Mouse (Mus musculus): ENCODE results near the gene Sfxn1. TPM values are rescaled to one million over a fixed set of nuclear protein-coding genes. Genes with fewer than 3 reads are reported as not detected.
A peak's percentile ranks its signal among the peaks of the same experiment; 100 is the strongest.

Gene Sfxn1
- total RNA-seq (2022) = 10 to 100 TPM; 46.9 to 62.5 (median 52.4) TPM

DNA sequence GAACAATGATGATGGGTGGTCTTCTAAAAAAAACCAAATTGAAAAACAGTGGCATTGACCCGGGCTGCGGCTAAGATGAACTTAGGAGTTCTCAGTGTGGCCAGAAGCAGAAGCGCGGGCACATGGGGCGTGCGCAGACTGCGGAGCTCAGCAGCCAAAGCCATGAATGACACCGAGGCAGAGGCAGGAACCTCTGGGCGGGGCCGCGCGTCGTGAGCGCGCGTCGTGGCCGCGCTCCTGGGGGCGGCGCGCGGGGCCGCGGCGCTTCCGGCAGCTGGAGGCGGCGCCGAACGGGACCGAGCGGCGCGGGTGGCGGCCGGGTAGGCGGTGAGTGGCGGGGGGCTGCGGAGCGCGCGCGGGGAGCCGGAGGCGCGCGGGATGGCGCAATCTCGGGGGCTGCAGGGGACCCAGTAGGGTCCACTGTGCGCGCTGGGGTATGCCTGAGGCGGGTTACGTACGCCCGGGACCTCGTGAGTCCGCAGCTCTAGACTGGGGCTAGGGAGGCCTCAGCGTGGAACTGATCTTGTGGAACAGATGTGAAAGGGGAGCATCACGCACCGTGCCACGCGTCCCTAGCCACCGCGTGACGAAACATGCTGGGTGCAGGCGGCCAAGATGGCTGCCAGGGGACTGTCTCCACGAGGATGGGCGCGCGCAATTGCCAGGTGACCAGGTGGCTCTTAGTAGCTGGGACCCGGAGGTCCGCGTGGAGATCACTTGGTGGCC, at the start of gene Sfxn1:
Sfxn1 (plus strand) TSS at position 264 of the 726 bp plus-strand sequence.
- DNase-seq = peak; percentile 57

DNA sequence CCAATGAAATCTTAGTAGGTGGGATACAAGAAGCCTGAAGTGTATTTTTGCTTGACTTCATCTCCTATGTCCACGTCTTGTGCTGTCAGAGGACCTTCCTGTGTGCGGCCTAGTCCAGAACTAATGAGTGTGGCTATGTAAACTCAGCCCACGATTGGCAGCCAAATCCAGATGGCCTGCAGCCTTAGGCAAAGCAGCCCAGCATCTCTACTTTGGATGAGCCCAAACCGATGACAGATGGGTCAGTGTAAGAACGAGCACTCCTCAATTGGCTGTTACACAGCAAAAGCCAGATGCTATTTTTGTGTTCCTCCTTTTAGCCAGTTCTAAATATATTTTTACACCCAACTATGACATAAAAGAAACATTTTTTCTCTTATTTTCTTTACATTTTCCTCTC, 48.4 kb upstream of the Sfxn1 start:
- DNase-seq = no peak

DNA sequence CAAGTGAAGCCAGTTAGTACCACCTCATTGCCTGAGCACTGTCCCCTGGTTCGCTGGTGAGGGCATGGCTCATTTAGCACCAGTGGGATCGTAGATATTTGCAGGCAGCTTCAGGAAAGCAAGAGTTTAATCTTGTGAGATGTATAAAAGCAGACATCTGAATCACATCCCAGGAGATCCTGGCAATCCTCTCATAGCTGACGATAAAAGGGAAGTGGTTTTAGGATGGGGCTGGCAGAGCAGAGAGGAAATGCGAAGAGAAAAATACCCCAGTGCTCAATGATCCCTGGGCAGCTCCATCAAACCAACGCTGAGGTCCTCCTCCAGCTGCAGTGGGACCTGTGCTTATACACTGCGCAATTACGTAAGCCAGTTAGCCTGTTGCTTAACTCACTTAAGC, 44.6 kb upstream of the Sfxn1 start:
- no peak for DNase-seq

- DNase-seq = no peak
These were observed 38.0 kb upstream of the Sfxn1 start for GRCm38 (mm10) chr13:54033653-54034052.

GRCm38 (mm10) chr13:54035541-54035940, 36.1 kb upstream of the Sfxn1 start:
- DNase-seq = no peak

GRCm38 (mm10) chr13:54037936-54038335, 33.7 kb upstream of the Sfxn1 start:
- DNase-seq = no peak

DNA sequence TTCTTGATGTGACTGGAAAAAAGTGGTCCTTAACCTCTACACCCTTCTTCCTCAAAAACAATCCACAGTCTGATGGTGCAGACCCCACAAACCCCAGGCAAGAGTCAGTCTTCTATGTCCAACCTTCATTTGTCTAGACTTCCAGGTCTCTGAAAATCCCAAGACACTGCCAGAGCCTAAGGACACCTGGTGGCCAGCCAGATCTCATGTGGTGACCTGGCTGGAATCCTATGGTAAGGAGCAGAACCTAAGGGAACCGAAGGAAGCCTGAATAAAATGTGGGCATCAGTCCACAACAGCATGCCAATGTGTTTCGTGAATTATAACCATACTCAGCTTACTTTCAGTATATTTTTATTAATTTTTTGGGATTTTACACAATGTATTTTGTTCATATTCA, 31.4 kb upstream of the Sfxn1 start:
- DNase-seq = no peak

DNA sequence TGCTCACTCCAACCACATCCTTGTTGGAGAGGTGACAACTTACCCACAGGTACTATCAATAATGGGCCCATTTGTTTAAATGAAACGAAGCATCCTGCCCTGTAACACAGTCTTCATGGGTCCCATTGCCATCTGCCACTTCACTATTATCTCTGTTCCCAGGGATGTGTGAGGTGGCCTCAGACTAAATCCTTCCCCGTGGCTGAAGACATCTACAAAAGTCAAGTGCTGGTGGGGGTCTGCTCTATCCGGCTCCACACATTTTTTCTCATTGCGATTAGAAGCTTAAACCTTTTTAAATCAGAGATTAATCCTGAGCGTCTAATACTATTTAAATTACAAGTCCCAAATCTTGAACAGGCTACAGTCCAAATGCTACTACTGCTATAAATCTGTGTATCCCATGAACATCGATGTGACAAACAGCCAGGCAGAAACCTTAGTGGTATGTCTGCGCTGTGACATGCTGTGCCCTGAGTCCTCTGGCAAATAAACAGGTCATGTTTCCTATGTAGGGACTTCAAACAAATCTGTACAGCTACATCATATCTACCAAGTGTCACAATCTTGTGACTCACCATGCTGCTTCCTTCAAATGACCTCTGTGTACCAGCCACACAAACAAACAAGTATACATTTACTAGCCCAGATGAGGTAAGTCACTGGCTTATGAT, 22.9 kb upstream of the Sfxn1 start:
- no peak for DNase-seq

GRCm38 (mm10) chr13:54051641-54052040, 20.0 kb upstream of the Sfxn1 start:
- no peak for DNase-seq

GRCm38 (mm10) chr13:54054962-54055361, 16.7 kb upstream of the Sfxn1 start:
- no peak for DNase-seq

GRCm38 (mm10) chr13:54055448-54055861, 16.2 kb upstream of the Sfxn1 start, which contains the start of gene Drd1:
Gene Drd1, minus strand, starts transcription at chr13:54055705.
- DNase-seq = peak; percentile 34

DNA sequence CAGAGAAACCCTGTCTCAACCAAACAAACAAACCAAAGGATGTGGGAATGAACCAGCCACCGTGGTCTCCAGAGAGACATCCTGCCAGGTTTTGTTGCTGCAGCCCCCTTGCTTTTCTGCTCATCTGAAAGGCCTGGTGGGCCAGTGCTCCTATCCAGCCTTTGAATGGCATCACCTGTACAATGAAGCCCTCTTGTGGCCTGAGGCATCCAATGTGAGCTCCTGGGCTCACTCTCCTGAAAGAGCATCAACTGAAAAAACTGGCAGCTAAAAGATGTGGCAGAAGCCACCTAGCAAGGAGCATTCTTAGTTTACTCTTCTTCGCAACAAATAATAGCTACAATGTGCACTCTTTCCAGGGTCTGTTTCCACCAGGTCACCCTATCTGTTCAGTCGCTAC, 9.6 kb upstream of the Sfxn1 start:
- DNase-seq = no peak

DNA sequence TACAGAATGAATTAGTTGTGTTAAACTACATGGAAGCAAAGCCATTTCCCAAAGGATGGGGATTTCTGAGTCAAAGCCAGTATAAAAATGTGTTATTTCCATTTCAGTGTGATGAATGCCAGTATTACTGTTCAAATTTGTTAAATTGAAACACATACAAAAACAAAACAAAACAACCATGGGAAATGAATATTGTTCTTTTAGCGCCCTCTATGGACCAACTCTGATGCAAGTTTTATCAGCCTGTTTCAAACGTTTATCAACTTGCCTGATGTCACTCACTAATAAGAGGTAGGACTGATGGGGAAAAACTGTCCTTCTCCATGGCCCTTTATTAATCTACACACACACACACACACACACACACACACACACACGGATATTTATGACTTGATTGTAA, 8.4 kb upstream of the Sfxn1 start:
- no peak for DNase-seq

- DNase-seq = no peak
These were observed 5.5 kb upstream of the Sfxn1 start for GRCm38 (mm10) chr13:54066081-54066746.

GRCm38 (mm10) chr13:54067617-54068166, 4.0 kb upstream of the Sfxn1 start:
- DNase-seq = no peak

DNA sequence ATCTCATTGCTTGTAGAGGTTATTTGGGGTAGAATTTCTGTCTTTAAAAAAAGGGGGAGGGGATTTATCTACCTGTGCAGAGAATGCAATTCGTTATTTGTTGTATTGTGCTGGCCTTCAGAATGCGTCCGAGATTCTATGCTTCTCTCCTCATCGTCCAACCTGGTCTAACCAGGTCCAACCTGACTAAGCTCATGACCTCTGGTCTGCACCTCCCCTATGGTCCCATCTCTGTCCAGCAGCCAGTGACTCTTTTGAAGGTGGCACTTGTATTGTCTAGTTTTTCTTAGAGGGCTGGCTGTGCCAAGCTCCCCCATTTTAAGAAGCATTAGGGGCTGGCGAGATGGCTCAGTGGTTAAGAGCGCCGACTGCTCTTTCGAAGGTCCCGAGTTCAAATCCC, 658 bp upstream of the Sfxn1 start:
- no peak for DNase-seq

DNA sequence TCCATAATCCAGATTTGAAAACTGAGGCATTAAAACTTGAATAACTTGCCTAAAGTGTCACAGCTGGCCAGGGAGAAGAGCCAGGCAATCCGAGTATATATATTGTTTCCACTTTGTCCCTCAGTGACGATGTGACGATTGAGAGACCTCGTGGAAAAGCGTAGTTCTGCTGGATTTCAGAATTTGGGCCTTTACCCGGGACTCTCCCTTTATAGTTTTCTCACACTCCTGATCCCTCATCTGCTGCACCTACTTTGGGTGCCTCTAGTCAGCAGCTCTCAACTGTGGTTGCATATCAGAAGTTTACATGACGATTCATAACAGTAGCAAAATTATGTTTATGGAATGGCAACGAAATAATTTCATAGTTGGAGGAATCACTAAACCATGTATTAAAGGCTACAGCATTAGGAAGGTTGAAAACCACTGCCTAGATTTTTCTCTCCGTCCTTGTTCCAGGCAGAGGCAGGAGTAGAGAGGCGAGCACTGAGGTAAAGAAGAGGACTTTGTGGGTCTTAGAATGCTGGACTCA, 923 bp downstream of the Sfxn1 start:
- DNase-seq = no peak

- no peak for DNase-seq
These were observed 1.4 kb downstream of the Sfxn1 start for GRCm38 (mm10) chr13:54073066-54073465.

DNA sequence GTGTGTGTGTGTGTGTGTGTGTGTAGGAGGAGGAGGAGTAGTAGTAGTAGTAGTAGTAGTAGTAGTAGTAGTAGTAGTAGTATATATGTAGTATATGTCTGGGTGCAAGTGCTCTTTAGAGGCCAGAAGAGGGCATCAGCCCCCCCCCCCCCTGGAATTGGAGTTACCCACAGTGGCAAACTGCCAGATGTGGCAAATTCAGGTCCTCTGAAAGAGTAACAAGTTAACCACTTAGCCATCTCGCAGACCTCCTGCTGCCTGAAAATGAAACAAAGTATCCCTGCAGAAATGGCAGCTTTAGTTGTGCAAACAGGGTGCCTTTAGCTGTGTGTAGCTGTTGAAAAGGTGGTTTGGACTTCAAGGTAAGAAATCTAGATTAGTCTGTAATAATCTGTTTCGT, 1.8 kb downstream of the Sfxn1 start:
- no peak for DNase-seq

DNA sequence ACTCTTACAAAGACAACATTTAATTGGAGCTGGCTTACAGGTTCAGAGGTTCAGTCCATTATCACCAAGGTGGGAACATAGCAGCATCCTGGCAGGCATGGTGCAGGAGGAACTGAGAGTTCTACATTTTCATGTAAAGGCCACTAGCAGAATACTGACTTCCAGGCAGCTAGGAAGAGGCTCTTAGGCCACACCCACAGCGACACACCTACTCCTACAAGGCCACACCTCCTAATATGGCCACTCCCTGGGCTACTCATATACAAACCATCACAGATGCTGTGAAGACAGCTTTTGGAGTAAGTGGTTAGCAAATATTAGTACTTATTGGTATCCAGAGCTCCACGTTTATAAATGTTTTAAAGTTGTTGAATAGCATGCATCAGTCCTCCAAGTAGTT, 3.7 kb downstream of the Sfxn1 start:
- no peak for DNase-seq

- DNase-seq = no peak
These were observed 4.4 kb downstream of the Sfxn1 start for GRCm38 (mm10) chr13:54076051-54076450.

GRCm38 (mm10) chr13:54076762-54077460, 5.2 kb downstream of the Sfxn1 start:
- DNase-seq = no peak

Data from adrenal gland, adult 8-10 months (tissue).